Mouse (Mus musculus): ENCODE data around the gene P2rx4.

- no peak for TF ChIP-seq POLR2A (IDR thresholded peaks at IDR 0.05; ENCODE audit: borderline replicate concordance, extremely low read depth, low read depth, low read length)
- no peak for TF ChIP-seq CTCF (IDR thresholded peaks at IDR 0.05; ENCODE audit: insufficient read depth, low read length)
Measured at GRCm38 (mm10) chr5:122668981-122669897, 38.1 kb upstream of the P2rx4 start.
